Mouse (Mus musculus) layer of hippocampus, adult 18-20 months (tissue): ENCODE results near the gene Pum1. TPM values are rescaled to one million over a fixed set of nuclear protein-coding genes. Genes with fewer than 3 reads are reported as not detected.

Experiments
- DNase-seq, 2 experiments: peaks; one replicate each; pipeline ENCODE4 v3.0.0; 2022; ENCODE audit warnings: low spot score in 2 of 2
- total RNA-seq, 2 experiments: library from RNA; stranded (reverse); gene quantifications; 2 replicates each; pipeline ENCODE4 v1.2.3; 2021

Gene Pum1
- total RNA-seq, 2 experiments from 2014 or later: 114 to 124 TPM

GRCm38 (mm10) chr4:130811385-130811784, 148.3 kb downstream of the Pum1 start:
- peak in 1 of 2 experiments; percentile 43 for DNase-seq

- DNase-seq: no peak
Measured at GRCm38 (mm10) chr4:130813958-130814357, 150.8 kb downstream of the Pum1 start.

GRCm38 (mm10) chr4:130814742-130815330, 151.7 kb downstream of the Pum1 start:
- no peak for DNase-seq

- no peak for DNase-seq
Measured at GRCm38 (mm10) chr4:130815860-130816259, 152.7 kb downstream of the Pum1 start.

DNA sequence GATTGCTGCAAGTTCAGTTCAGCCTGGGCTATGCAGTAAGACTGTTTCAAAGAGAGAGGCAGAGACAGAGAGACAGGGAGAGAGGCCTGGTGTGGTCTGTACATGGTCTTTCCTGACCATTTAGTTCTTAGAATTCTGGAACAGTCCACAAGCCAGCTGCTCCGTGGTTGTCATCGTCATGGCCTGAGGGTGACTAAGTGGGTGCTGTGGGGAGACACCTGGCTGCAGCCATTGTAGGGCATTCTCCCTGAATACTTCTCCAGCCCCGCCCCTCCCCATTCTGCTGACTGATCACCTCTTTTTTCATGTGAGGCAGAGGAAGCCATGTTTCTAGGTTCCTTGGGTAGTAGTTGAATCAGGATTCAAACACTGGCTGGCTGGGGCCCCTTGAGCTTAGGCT, 156.7 kb downstream of the Pum1 start:
- no peak for DNase-seq

DNA sequence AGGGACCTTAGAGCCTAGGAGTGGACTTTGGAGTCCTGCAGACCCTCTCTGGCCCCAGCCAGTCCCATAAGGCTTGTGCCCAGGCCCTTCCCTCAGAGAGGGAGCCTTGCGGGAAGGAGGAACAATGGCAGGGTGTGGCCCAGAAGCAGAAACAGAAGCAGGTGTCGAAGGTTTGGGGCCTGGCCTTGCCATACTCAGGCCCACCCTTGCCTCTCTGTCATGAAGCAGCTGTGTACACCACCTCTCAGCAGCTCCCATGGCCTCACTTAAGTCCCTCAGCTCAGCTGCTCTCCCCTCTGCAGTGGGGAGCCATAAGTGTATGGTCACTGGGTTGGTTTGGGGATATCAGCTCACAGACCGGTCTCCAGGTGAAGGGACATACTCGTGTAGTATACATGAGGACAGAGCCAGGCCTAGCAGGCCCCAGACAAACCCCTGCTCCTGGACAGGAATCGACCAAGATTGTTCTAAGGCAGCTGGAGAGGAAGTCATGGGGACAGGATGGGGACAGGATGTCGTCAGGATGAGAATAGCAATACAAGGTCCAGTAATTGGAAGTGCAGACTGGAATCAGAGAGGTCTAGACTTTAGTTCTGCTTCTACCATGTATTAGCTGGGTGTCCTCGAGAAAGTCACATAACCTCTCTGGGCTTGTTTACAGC, 157.6 kb downstream of the Pum1 start:
- no peak for DNase-seq

GRCm38 (mm10) chr4:130828851-130829673, 165.9 kb downstream of the Pum1 start:
- DNase-seq: peak in 1 of 2 experiments; percentile 35

Other genes with a start within 250 kb of the Pum1 start
- gene Nkain1, start 89.1 kb upstream of the Pum1 start, total RNA-seq: 10 to 100 TPM; 35.5 to 37.1 TPM
- 100 to 1,000 TPM; 145 to 146 TPM for gene Sdc3, start 129.2 kb downstream of the Pum1 start, total RNA-seq
- gene Laptm5, start 249.8 kb downstream of the Pum1 start, total RNA-seq: 10 to 100 TPM; 39.2 to 42.9 TPM